Mouse (Mus musculus): ENCODE results near the gene Tas1r2.

Tas1r2 gene

DNA sequence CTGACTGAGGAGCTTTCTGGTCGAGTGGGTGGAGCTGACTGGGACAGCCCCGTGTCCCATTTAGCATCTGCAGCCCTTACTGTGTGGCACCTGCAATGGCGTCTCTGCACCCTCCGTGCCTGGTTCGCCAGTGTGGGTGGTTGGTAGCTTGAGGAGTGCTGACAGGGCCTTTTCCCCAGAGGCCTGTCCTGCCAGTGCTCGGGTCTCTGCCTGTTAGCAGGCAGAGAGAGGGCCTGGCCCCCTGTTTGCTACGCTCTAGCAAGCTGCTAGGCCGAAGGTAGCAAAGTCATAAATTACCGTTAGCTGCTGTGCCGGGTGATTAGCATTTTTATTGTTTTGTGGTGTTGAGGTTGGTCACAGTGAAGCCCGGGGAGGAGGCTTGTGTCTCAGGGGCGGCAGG lies 13.5 kb upstream of the Tas1r2 start:
- DNase-seq = no peak

DNA sequence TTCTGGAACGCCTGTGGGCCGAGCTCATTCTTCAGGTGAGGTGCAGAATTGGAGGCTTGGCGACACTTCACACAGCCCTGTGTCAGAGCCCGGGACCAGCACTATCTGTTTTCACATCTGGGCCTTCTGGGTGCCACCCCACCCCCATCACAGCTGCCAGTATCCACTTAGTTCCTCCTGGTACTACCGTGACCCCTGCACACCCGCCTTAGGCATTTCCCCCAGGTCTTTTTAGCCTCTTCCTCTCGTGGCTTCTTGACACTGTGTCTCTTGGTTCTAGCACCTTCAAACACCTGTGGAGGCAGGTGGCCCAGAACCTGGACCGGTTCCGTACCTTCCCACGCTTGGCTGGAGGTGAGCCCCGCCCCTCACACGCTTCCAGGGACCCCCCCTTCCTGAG lies 13.0 kb upstream of the Tas1r2 start:
- DNase-seq = no peak

DNA sequence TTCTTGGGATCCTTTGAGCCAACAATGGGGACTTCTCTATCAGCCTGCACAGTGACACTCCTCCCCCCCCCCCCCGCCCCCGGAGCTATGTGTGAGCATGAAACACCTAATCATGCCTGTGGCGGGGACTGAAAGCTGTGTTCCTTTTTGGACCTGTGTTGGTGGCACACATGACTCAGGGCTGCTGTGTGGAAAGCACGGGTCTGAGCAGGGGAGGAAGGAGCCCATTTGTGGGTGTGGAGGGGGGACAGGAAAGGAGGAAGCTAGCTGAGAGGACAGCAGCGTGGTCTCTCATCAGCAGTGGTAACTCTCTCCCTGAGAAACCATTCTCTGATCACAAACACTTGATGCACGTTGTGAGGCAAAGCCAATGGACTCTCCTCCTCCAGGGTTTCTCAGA lies 12.6 kb upstream of the Tas1r2 start:
- no peak for DNase-seq

DNA sequence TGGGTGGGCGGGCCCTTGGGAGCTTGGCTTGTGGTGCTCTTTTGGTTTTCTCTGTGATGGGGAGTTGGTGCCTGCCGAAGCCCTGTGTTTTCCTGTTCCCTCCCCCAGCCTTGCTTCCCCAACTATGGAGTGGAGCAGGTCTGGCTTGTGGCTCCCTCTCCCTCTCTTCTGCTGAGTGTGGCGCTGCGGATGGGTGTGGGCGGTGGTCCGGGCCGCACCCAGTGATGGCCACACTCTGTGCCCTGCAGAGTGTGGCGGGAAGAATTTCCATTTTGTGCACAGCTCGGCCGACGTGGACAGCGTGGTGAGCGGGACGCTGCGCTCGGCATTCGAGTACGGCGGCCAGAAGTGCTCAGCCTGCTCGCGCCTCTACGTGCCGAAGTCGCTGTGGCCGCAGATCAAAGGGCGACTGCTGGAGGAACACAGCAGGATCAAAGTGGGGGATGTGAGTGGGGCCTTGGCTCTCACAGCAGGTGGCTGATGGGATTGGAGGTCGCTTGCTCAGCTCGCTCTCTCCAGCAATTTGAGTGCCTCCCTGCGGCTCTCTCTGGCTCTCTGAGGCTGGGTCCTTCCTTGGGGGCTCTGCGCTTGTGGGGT lies 11.4 kb upstream of the Tas1r2 start:
- peak; percentile 69 for DNase-seq

DNA sequence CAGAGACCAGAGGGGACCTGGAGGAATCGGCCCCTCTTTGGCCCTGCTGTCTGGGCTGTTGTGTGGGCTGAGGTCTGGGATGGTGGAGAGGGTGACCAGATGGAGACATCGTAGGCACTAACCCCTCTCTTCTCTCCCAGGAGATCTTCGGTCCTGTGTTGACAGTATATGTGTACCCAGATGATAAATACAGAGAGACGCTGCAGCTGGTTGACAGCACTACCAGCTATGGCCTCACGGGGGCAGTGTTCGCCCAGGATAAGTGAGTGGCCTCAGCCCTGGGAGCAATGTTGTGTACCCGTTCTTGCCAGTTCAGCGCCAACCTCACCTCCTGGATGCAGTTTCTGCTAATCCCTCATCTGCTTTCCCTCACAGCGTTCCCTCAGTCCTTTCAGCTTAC lies 9.4 kb upstream of the Tas1r2 start:
- peak; percentile 84 for DNase-seq

DNA sequence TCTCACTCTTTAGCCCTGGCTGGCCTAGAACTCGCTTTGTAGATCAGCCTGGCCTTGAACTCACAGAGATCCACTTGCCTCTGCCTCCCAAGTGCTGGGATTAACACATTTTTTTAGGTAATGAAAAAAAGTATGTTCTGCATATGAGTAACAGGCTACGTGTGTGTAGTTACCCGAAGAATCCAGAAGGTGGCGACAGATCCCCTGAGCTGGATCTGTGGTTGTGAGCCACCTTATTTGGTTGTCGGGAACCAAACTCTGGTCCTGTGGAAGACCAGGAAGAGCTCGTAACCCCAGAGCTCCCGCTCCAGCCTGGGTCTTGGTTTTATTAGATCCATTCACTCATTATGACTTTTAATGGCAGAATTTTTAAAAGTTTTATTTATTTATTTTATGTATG lies 6.4 kb upstream of the Tas1r2 start:
- no peak for DNase-seq

DNA sequence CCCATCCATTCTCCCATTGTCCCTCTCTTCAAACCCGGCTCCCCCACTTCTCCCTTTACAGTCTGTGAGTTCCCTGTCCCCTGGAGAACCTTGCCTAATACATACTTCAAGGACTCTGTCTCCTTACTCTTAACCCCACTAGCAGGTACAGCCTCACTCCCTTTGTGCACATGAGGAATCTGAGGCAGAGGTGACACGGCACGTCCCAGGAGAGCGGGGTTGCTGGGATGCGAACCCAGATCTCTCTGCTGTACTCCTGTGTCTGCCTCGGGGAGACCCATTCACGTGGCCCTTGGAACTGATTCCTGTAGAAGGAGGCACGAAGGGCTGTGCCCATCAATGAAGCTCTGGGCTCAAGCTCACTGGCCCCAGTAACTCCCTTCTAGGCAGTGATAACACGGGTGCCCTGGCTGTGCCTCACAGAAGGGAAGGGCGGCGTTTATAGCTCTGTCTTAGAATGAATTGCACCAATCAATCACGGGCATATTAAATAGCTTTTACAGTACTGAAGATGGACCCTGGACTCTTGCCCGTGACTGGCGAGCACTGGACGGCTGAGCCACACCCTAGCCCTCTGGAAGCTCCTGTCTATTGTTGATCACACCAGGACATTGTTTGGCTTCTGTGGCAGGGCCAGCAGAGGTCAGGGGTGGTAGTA lies 3.1 kb upstream of the Tas1r2 start:
- DNase-seq = no peak

DNA sequence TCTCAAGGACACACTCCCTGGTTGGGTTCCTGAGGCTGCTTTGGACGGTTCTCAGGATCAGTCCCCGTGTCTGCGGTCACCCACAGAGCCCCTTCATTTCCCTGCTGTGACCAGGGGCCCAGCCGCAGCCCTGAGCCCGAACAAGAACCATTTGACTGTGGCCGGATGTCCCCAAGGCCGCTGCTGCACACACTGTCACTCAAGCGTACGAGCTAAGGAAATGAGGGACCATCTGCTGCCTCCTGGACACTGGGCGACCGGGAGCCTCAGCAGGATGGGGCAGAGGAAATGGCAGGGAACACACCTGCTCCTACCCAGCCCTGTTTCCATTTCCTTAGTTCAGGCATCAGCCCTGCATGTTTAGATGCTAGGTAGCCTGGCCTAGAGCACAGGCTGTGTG lies 2.4 kb upstream of the Tas1r2 start:
- DNase-seq = no peak

DNA sequence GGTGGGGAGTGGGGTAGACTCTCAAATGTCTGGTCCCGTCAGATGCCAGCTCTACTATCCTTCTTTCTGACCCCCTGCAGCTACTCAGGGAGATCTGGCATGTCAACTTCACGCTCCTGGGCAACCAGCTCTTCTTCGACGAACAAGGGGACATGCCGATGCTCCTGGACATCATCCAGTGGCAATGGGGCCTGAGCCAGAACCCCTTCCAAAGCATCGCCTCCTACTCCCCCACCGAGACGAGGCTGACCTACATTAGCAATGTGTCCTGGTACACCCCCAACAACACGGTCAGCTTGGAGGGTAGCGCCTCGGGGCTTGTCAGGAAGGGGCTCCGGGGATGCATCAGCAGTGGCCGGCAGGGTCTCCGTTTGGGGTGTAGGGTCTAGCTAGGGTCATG lies 8.6 kb downstream of the Tas1r2 start:
- DNase-seq = no peak

DNA sequence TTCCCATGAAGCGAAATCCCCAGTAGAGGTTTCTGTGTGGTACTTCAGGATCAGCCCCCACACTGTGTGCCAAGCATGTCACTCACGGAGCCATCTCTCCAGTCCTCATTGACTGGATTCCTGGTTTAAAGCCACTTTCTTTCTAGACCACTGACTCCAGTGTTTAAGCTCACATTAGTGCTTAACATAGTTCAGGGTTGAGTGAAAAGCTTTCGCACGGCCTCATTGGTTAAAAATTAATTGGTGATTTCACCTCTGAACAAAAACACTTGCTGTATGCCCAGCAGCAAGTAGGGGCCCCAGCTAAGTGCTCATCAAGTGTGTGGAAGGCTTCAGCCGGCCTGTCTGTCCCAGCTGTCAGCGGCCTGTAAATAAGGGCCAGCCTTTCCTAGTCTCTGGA lies 14.3 kb downstream of the Tas1r2 start:
- DNase-seq = peak; percentile 30

DNA sequence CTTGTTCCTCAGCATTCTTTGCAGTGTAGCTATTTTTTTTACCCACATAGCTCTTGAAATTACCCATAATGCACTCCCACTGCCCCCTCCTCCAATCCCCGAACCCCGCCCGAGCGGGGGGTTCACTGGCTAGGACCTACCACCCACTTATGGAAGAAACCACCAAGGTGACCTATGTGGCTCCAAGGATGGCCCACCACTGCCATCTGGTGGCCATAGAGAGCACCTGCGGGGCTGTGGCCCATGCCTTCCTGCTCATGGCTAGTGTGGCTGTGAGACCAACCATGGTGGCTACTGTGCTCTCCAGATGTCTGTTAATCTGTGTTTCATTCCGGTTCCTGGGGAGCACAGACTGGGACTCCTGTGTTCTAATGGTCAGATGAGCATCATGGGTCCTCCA lies 16.5 kb downstream of the Tas1r2 start:
- DNase-seq = peak; percentile 81

DNA sequence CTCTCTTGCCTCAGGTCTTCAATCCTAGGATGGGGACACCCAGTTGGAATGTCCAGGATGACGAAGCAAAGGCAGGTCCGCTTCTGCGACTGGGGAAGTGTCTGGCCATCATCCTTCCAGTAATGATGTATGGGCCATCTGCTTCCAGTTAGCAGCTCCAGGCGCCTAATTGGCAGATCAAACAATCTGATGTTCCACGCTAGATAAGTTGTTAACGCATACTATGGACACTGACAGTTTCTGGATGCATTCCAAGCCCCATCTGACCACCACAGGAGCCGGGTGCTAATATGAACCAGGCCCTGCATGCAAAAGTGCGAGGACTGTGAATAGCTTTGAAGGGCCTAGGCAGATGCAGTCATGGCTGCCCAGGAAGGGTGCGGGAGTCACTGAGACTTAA lies 22.4 kb downstream of the Tas1r2 start:
- peak; percentile 55 for DNase-seq

DNA sequence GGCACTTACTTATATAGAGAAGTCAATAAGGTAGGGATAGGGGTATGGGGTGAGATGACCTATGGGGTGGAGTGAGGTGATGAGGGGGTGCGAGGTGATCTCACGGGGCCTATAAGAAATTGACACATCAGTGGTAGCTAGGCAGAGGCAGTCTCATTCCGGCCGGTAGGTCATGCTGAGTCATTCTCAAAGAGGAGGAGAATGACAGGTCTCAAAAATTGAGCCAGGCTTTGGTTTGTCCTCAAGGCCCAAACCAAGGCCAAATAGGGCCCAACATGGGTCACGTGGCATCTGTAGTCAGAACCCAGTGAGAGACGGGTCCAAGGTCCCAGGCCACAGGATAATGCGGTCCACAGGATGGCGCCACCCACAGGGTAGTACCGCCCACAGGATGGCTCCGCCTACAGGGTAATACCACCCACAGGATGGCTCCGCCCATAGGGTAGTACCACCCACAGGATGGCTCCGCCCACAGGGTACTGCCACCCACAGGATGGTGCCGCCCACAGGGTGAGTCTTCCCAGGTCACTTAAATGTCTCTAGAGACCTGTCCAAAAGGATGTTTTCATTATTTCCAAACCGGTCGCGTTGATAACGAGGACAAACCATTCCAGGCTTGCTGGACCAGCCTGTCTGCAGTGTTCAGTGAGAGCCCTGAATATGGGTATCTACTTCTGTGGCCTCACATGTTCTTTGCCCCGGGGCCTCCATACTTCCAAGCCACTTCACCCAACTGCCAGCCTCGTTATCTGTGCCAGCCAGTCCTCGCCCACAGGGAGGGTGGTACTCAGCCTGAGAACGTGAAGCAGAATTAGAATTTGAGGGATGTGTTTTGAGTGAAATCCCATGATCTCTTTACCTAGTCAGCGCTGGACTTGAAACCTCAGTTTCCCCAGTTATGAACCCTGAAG lies 30.6 kb downstream of the Tas1r2 start:
- DNase-seq = peak; percentile 36

DNA sequence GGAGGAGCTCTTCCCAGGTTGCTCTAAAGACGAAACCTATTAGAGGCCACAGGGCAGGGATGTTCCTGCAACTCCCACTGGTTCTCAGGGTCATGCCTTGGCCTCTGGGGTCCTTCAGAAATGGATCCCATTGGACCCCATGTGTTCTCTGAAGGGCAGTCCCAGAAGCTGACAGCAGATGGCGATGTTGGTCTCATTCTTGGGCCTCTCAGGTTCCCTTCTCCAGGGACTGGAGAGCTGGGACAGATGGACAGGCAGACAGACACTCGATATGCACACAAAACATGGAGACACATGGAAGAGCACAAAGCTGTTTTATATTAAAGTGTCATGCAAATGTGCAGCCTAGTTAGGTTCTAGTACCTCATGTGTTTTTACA lies 31.3 kb downstream of the Tas1r2 start:
- DNase-seq = peak; percentile 81

DNA sequence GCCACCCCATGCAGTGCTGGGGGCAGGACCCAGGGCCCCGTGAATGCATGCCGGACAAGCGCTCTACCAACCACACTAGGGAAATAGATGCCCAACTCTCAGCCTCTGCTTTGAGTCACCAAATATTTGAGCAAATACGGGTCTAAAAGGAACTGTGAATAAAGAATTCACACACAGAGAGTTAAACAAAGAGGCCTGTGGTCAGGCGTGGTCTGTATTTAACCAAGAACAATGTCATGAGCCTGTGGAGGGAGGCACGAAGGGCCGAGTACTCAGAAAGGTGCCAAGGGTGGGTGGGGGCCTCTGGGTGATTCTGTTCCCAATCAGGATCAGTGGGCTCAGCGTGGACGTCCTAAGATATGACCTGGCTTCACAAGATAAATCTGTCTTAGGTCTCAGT lies 34.7 kb downstream of the Tas1r2 start:
- no peak for DNase-seq

DNA sequence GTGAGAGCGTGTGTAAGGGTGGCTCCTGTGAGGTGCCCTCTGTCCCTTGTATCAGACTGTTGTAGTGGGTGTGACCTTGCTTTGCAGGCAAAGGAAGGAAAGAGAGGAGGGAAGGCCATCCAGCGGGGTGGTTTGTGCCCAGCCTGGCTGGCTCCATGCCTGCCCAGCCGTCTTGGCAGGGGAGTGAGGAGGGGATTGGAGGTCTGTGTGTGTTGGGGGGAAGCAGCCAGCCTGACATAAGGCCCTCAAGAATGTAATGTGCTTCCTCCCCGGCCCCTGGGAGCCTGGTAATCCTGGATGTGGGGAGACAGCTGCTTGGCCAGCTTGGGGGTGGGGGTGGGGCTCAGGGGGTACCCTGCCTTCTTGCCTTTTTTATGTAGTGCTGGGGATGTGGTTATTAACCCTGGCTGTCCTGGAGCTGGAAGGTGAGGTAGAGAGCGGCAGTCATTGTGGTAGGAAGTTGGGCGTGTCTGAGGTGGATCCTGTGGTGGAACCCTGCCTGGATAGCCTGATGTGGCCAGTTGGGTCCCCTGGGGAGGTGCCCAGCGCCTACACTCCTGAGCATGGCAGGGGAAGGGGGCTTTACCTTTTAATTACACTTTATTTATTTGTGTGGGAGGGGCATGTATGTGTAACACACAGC lies 36.4 kb downstream of the Tas1r2 start:
- DNase-seq = no peak

DNA sequence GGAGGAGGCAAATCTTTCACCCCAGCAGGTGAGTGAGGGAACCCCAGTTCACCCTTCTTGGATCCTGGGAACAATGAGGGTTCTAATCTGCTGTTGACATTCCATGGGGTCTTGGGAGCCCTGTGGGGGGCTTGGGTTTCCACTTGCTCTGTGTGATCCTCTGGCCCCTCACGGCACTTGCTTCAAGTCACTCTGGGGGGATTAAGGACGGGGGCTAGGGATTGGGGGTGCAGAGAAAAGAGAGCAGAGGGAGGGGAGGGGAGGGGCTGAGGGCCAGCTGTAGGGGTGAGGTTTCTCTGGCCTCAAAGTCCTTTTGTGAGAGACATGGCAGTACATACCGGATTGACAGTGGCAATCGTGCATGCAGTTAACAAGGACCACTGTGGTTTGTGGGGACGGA lies 40.0 kb downstream of the Tas1r2 start:
- no peak for DNase-seq

DNA sequence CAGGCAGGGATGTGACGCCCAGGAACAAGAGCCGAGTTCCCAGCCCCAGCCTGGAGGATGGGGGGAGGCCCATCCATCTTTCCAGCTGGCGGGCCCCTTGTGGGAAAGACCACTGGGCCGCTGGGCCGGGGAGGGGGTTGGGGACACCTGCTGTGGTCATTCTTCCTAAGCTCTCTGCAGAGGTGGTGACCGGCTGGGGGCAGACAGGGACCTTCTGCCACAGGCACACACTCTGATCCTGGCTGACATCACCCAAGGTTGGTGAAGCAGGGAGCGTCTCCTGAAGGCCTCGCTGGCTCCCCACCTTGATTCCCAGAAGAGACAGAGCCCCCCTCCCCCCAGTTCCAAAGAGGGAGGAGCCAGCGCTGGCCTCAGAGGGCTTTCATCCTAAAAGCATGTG lies 44.4 kb downstream of the Tas1r2 start:
- peak; percentile 40 for DNase-seq

DNA sequence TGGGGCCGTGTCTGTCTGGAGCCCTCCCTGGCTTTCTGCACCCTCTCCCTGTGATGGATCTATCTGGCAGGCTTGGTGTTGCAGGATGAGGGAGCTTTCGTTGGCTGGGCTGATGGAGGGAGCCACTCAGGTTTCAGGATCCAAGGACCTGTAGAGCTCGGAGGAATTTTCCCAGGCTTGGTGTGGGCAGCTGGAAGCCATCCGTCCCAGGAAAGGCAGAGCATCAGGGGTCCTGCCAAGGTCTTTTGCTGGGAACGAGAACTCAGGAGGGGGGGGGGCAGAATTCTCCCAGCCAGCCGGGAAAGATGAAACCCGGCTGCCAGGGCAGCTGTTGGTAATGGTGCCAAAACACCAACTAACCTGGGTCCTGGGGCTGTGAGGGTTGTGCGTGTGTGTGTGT lies 45.3 kb downstream of the Tas1r2 start:
- no peak for DNase-seq

DNA sequence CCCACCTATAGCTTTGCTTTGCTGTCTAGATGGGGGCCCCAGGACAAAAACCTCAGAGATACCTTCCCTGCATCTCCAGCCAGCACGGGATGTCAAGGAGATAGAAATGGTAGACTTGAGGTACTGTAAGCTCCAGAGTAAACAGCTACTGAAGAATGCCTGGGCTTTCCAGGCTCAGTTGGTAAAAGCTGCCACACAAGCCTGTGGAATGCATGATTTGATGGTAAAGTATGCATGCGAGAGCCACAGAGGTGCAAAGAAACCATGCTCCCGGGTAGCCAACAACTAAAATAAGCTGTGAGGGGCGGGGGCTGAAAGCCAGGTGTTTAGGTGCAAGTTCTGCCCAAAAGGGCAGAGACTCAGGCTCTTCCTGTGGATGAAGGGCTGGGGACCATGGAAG lies 49.6 kb downstream of the Tas1r2 start:
- DNase-seq = no peak

DNA sequence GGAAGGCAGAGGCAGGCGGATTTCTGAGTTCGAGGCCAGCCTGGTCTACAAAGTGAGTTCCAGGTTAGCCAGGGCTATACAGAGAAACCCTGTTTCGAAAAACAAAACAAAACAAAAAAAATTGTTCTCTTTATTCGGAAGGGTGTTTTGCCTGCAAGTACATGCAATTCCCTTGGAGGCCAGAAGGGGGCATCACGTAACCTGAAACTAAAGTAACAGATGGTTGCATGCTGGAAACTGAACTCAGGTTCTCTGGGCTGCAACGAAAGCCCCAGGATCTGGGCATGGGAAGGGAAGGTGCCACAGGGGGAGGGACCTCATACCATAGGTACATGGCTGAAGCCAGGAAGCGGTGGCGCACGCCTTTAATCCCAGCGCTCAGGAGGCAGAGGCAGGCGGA lies 50.1 kb downstream of the Tas1r2 start:
- no peak for DNase-seq

DNA sequence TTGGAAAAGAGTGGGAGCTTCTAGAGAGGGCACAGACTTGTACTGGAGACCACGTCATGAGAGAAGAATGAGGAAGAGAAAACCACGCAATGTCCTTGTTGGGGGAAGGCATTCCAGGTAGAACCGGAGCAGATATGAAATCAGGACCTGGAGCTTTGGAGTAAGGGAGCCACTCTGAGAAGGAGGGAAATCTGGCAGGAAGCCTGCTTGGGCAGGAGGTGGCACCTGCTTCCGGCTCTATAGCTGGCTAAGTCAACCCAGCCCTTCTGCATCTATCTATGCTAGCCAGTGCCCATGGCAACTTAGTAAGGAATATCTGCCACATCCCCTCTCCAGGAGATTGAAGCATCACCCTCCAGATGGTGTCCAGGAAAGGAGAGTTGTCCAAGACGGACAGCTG lies 52.6 kb downstream of the Tas1r2 start:
- no peak for DNase-seq

DNA sequence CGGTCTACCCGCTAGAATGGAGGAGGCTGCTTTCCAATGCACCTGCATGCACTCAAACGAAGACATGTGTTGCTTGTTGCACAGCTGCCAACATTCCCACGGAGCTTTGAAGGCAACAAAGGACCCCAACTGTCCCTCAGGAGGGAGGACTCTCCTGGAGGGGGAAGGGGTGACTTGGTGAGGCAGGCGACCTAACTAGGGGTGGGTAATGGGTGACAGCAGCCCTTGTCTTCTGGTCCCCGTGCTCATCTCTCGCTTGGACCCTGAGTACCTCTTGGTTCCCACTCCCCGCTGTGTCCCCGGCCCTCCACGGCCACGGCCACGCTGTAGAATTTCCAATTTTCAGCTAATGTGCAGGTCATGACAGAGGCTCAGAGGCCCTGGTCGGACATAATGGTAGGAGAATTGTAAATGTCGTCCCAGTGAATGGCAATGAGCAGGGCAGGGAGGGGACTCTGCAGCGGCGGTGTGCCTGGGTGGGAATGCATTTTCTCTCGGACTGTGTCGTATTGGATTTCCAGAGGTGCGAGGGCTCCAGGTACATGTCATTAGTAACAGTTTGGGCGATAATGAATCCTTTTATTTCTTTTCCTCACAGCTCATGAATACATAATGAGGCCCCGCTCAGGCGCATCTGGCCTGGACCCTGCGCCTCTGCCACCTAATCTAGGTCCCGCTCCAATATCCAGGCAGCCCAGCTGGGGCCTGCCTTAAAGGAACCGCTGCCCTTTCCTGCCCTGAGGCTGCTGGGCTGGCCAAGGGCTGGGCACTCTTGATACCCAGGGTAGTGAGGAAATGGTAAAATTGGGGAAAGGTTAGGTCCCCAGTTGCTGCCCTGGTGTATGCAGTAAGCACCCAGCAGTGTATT lies 57.4 kb downstream of the Tas1r2 start:
- DNase-seq = peak; percentile 52
